Mouse (Mus musculus) forebrain, embryonic 13.5 days (tissue): ENCODE measurements around the gene Dpysl5. TPM values are rescaled to one million over a fixed set of nuclear protein-coding genes. Genes with fewer than 3 reads are reported as not detected.
"Not testable (repeated sequence)": the region's sequence is repeated elsewhere in the genome, so short reads cannot be mapped to it uniquely, and the experiment has no call there.

Source experiments
- ATAC-seq: fragments of 200-750 bp; cut with Nextera tagmentation; 2 replicates; pipeline ENCODE4 v1.8.0; 2017
- H3K27ac ChIP-seq: fragments of 300-500 bp; sonication (generic); 2 replicates; pipeline ENCODE4 v1.5.1; 2015; ENCODE audit warnings: inconsistent platforms, mild to moderate bottlenecking, moderate library complexity
- H3K27me3 ChIP-seq: fragments of 300-500 bp; sonication (generic); 2 replicates; pipeline ENCODE4 v1.6.1; 2015; ENCODE audit warnings: mild to moderate bottlenecking, inconsistent platforms
- H3K36me3 ChIP-seq: fragments of 300-500 bp; sonication (generic); 2 replicates; pipeline ENCODE4 v1.6.1; 2015; ENCODE audit warnings: mild to moderate bottlenecking, inconsistent platforms; ENCODE audit not compliant: poor library complexity, severe bottlenecking
- H3K4me1 ChIP-seq: fragments of 300-500 bp; sonication (generic); 2 replicates; pipeline ENCODE4 v1.6.1; 2015; ENCODE audit warnings: inconsistent platforms
- H3K4me2 ChIP-seq: fragments of 300-500 bp; sonication (generic); 2 replicates; pipeline ENCODE4 v1.6.1; 2015; ENCODE audit warnings: inconsistent platforms, mild to moderate bottlenecking, moderate library complexity
- H3K4me3 ChIP-seq: fragments of 300-500 bp; sonication (generic); 2 replicates; pipeline ENCODE4 v1.5.1; 2015; ENCODE audit warnings: mild to moderate bottlenecking, inconsistent platforms
- H3K9ac ChIP-seq: fragments of 300-500 bp; sonication (generic); 2 replicates; pipeline ENCODE4 v1.6.1; 2015; ENCODE audit warnings: mild to moderate bottlenecking, inconsistent platforms
- H3K9me3 ChIP-seq: fragments of 300-500 bp; sonication (generic); replicated peaks from 2 replicates; pipeline ENCODE4 v1.6.1; 2016; ENCODE audit warnings: inconsistent platforms
- whole genome bisulfite sequencing: fragments of 180-500 bp; shearing (Covaris S2); methylation state at CpG from one replicate; pipeline ENCODE4 v1.1.7; 2015; 5-methylcytosine and 5-hydroxymethylcytosine counted together
- polyA plus RNA-seq: library from polyadenylated mRNA; unstranded; fragments of >200 nt; fragmentation: Nextera tagmentation; extraction: Ambion mirVana; gene quantifications from 2 replicates; pipeline ENCODE4 v1.2.1, GENCODE M21; 2015

The Dpysl5 gene
- polyA plus RNA-seq, 1 experiment from 2014 or later = 118 TPM

- H3K27ac ChIP-seq, H3K4me2 ChIP-seq, H3K4me1 ChIP-seq, H3K9me3 ChIP-seq, ATAC-seq, H3K27me3 ChIP-seq, H3K4me3 ChIP-seq, H3K9ac ChIP-seq: not testable (repeated sequence)
- 96% methylated on average over 3 of the region's 3 CpGs for WGBS
- peaks cover 37% of the 10 kb centered on the region for H3K36me3 ChIP-seq
Observed at GRCm38 (mm10) chr5:30678069-30678468, 33.3 kb upstream of the Dpysl5 start.

- no peak overlapping the region for H3K27ac ChIP-seq
- no peaks in the 10 kb centered on the region for H3K27me3 ChIP-seq
- no peak overlapping the region for H3K9ac ChIP-seq
- no peak overlapping the region for H3K4me3 ChIP-seq
- no peaks in the 10 kb centered on the region for H3K4me1 ChIP-seq
- H3K9me3 ChIP-seq = no peaks in the 10 kb centered on the region
- peaks cover 29% of the 10 kb centered on the region for H3K36me3 ChIP-seq
- no peak overlapping the region for H3K4me2 ChIP-seq
- no peak for ATAC-seq
- WGBS = 94% methylated on average over 4 of the region's 4 CpGs
Observed at GRCm38 (mm10) chr5:30678722-30679296, 32.6 kb upstream of the Dpysl5 start.

GRCm38 (mm10) chr5:30679593-30679992, 31.8 kb upstream of the Dpysl5 start:
- H3K36me3 ChIP-seq = peaks cover 22% of the 10 kb centered on the region
- H3K9me3 ChIP-seq = no peaks in the 10 kb centered on the region
- H3K27ac ChIP-seq = no peak overlapping the region
- no peak overlapping the region for H3K9ac ChIP-seq
- ATAC-seq = no peak
- no peaks in the 10 kb centered on the region for H3K27me3 ChIP-seq
- no peaks in the 10 kb centered on the region for H3K4me1 ChIP-seq
- WGBS = 89% methylated on average over 5 of the region's 5 CpGs
- H3K4me2 ChIP-seq = no peak overlapping the region
- H3K4me3 ChIP-seq = no peak overlapping the region

- H3K9me3 ChIP-seq = no peaks in the 10 kb centered on the region
- H3K4me2 ChIP-seq = no peak overlapping the region
- ATAC-seq = no peak
- peaks cover under 1% of the 10 kb centered on the region; the same call in 1 of the 2 replicates for H3K36me3 ChIP-seq
- 84% methylated on average over 5 of the region's 5 CpGs for WGBS
- no peaks in the 10 kb centered on the region for H3K4me1 ChIP-seq
- no peaks in the 10 kb centered on the region for H3K27me3 ChIP-seq
- no peak overlapping the region for H3K27ac ChIP-seq
- no peak overlapping the region for H3K4me3 ChIP-seq
- H3K9ac ChIP-seq = no peak overlapping the region
Observed at GRCm38 (mm10) chr5:30681970-30682369, 29.4 kb upstream of the Dpysl5 start.

GRCm38 (mm10) chr5:30682967-30683600, 28.3 kb upstream of the Dpysl5 start:
- H3K4me2 ChIP-seq = no peak overlapping the region
- no peaks in the 10 kb centered on the region for H3K4me1 ChIP-seq
- ATAC-seq = no peak
- H3K36me3 ChIP-seq = no peaks in the 10 kb centered on the region
- H3K27ac ChIP-seq = no peak overlapping the region
- H3K9me3 ChIP-seq = no peaks in the 10 kb centered on the region
- H3K27me3 ChIP-seq = no peaks in the 10 kb centered on the region
- H3K9ac ChIP-seq = no peak overlapping the region
- H3K4me3 ChIP-seq = no peak overlapping the region

- Histone ChIP-seq H3K36me3 (no peaks in the 10 kb centered on the region), H3K4me2 (no peak overlapping the region), H3K4me1 (no peaks in the 10 kb centered on the region), H3K27me3 (no peaks in the 10 kb centered on the region), H3K27ac (no peak overlapping the region), H3K9me3 (no peaks in the 10 kb centered on the region), H3K4me3 (no peak overlapping the region), H3K9ac (no peak overlapping the region)
- ATAC-seq = no peak
- 80% methylated on average over 3 of the region's 3 CpGs for WGBS
Observed at GRCm38 (mm10) chr5:30683993-30684392, 27.4 kb upstream of the Dpysl5 start.

GRCm38 (mm10) chr5:30686781-30687180, 24.6 kb upstream of the Dpysl5 start:
- Histone ChIP-seq H3K27me3 (no peaks in the 10 kb centered on the region), H3K27ac (no peak overlapping the region), H3K36me3 (no peaks in the 10 kb centered on the region), H3K4me1 (no peaks in the 10 kb centered on the region), H3K4me3 (no peak overlapping the region), H3K4me2 (no peak overlapping the region), H3K9ac (no peak overlapping the region), H3K9me3 (no peaks in the 10 kb centered on the region)
- 56% methylated on average over 3 of the region's 3 CpGs for WGBS
- ATAC-seq = no peak

GRCm38 (mm10) chr5:30700361-30701000, 10.9 kb upstream of the Dpysl5 start:
- H3K36me3 ChIP-seq = no peaks in the 10 kb centered on the region
- no peak overlapping the region for H3K4me3 ChIP-seq
- no peaks in the 10 kb centered on the region for H3K27me3 ChIP-seq
- WGBS = 88% methylated on average over 8 of the region's 8 CpGs
- H3K9ac ChIP-seq = no peak overlapping the region
- no peak overlapping the region for H3K4me2 ChIP-seq
- H3K4me1 ChIP-seq = no peaks in the 10 kb centered on the region
- H3K9me3 ChIP-seq = no peaks in the 10 kb centered on the region
- no peak for ATAC-seq
- no peak overlapping the region for H3K27ac ChIP-seq

- H3K4me3 ChIP-seq, H3K9ac ChIP-seq, H3K36me3 ChIP-seq, H3K4me1 ChIP-seq, H3K9me3 ChIP-seq, H3K27me3 ChIP-seq, H3K27ac ChIP-seq, H3K4me2 ChIP-seq, ATAC-seq: not testable (repeated sequence)
- 34% methylated on average over 4 of the region's 4 CpGs for WGBS
Observed at GRCm38 (mm10) chr5:30701373-30701772, 10.0 kb upstream of the Dpysl5 start.

- H3K36me3 ChIP-seq = no peaks in the 10 kb centered on the region
- no peaks in the 10 kb centered on the region for H3K27me3 ChIP-seq
- no peak overlapping the region for H3K27ac ChIP-seq
- 94% methylated on average over 3 of the region's 3 CpGs for WGBS
- H3K4me1 ChIP-seq = no peaks in the 10 kb centered on the region
- H3K9me3 ChIP-seq = no peaks in the 10 kb centered on the region
- ATAC-seq = no peak
- no peak overlapping the region for H3K4me2 ChIP-seq
- H3K9ac ChIP-seq = no peak overlapping the region
- no peak overlapping the region for H3K4me3 ChIP-seq
Observed at GRCm38 (mm10) chr5:30701866-30702265, 9.5 kb upstream of the Dpysl5 start.

GRCm38 (mm10) chr5:30709744-30710383, 1.5 kb upstream of the Dpysl5 start:
- 0 out of 2 replicates have a peak, but pooled peaks cover 4% of the 10 kb centered on the region for H3K27me3 ChIP-seq
- no peak overlapping the region for H3K4me3 ChIP-seq
- 10% methylated on average over 13 of the region's 13 CpGs for WGBS
- no peak overlapping the region for H3K27ac ChIP-seq
- ATAC-seq = no peak
- H3K9ac ChIP-seq = no peak overlapping the region
- H3K36me3 ChIP-seq = no peaks in the 10 kb centered on the region
- no peak overlapping the region for H3K4me2 ChIP-seq
- H3K4me1 ChIP-seq = peaks cover 33% of the 10 kb centered on the region
- no peaks in the 10 kb centered on the region for H3K9me3 ChIP-seq

- ATAC-seq = no peak
- Histone ChIP-seq H3K27ac (no peak overlapping the region; the same call in 1 of the 2 replicates), H3K36me3 (no peaks in the 10 kb centered on the region), H3K9me3 (no peaks in the 10 kb centered on the region), H3K27me3 (0 out of 2 replicates have a peak, but pooled peaks cover 4% of the 10 kb centered on the region), H3K9ac (no peak overlapping the region; the same call in 1 of the 2 replicates), H3K4me3 (peak overlapping the region; percentile 88), H3K4me1 (peaks cover 40% of the 10 kb centered on the region), H3K4me2 (peak overlapping the region; percentile 83)
- 30% methylated on average over 8 of the region's 8 CpGs for WGBS
Observed at GRCm38 (mm10) chr5:30710486-30710885, 878 bp upstream of the Dpysl5 start.
